Mouse (Mus musculus) neural tube, embryonic 13.5 days (tissue): Measurements from ENCODE around the gene Qdpr. TPM values are rescaled to one million over a fixed set of nuclear protein-coding genes. Genes with fewer than 3 reads are reported as not detected.

Source experiments
- ATAC-seq: fragments of 200-750 bp; cut with Nextera tagmentation; 2 replicates; pipeline ENCODE4 v1.8.0; 2017; ENCODE audit warnings: low read depth, mild to moderate bottlenecking, moderate TSS enrichment, moderate library complexity
- H3K27ac ChIP-seq: fragments of 300-500 bp; sonication (generic); replicated peaks from 2 replicates; pipeline ENCODE4 v1.5.1; 2015; ENCODE audit warnings: moderate library complexity, mild to moderate bottlenecking, inconsistent platforms
- H3K27me3 ChIP-seq: fragments of 300-500 bp; sonication (generic); 2 replicates; pipeline ENCODE4 v1.6.1; 2015; ENCODE audit warnings: mild to moderate bottlenecking, inconsistent platforms
- H3K36me3 ChIP-seq: fragments of 300-500 bp; sonication (generic); 2 replicates; pipeline ENCODE4 v1.6.1; 2015; ENCODE audit warnings: mild to moderate bottlenecking, inconsistent platforms
- H3K4me1 ChIP-seq: fragments of 300-500 bp; sonication (generic); replicated peaks from 2 replicates; pipeline ENCODE4 v1.6.1; 2015; ENCODE audit warnings: inconsistent platforms
- H3K4me2 ChIP-seq: fragments of 300-500 bp; sonication (generic); 2 replicates; pipeline ENCODE4 v1.6.1; 2015; ENCODE audit warnings: inconsistent platforms, mild to moderate bottlenecking, moderate library complexity
- H3K4me3 ChIP-seq: fragments of 300-500 bp; sonication (generic); 2 replicates; pipeline ENCODE4 v1.5.1; 2015; ENCODE audit warnings: mild to moderate bottlenecking, inconsistent platforms
- H3K9ac ChIP-seq: fragments of 300-500 bp; sonication (generic); 2 replicates; pipeline ENCODE4 v1.6.1; 2015; ENCODE audit warnings: moderate library complexity, mild to moderate bottlenecking, inconsistent platforms
- H3K9me3 ChIP-seq: fragments of 300-500 bp; sonication (generic); 2 replicates; pipeline ENCODE4 v1.6.1; 2016; ENCODE audit warnings: inconsistent platforms
- WGBS: fragments of 180-500 bp; shearing (Covaris S2); methylation state at CpG from one replicate; pipeline ENCODE4 v1.1.7; 2015; 5-methylcytosine and 5-hydroxymethylcytosine counted together
- polyA plus RNA-seq: library from polyadenylated mRNA; unstranded; fragments of >200 nt; fragmentation: Nextera tagmentation; extraction: Ambion mirVana; gene quantifications from 2 replicates; pipeline ENCODE4 v1.2.1, GENCODE M21; 2015

The Qdpr gene
- polyA plus RNA-seq, 1 experiment from 2014 or later: 136 TPM

GRCm38 (mm10) chr5:45419841-45420638 lies 30.0 kb downstream of the Qdpr start:
- Histone ChIP-seq H3K4me3 (no peak overlapping the region), H3K4me2 (no peak overlapping the region), H3K4me1 (no peaks in the 10 kb centered on the region), H3K36me3 (no peaks in the 10 kb centered on the region), H3K27ac (no peak overlapping the region), H3K9ac (no peak overlapping the region), H3K9me3 (no peaks in the 10 kb centered on the region), H3K27me3 (no peaks in the 10 kb centered on the region)
- whole genome bisulfite sequencing: 76% methylated on average over 10 of the region's 10 CpGs
- no peak for ATAC-seq

GRCm38 (mm10) chr5:45417859-45418443 lies 32.1 kb downstream of the Qdpr start:
- H3K9me3 ChIP-seq: no peaks in the 10 kb centered on the region
- H3K4me3 ChIP-seq: no peak overlapping the region
- H3K4me1 ChIP-seq: no peaks in the 10 kb centered on the region
- WGBS: 80% methylated on average over 3 of the region's 3 CpGs
- H3K36me3 ChIP-seq: no peaks in the 10 kb centered on the region
- no peaks in the 10 kb centered on the region for H3K27me3 ChIP-seq
- H3K27ac ChIP-seq: no peak overlapping the region
- no peak for ATAC-seq
- no peak overlapping the region for H3K9ac ChIP-seq
- no peak overlapping the region for H3K4me2 ChIP-seq

GRCm38 (mm10) chr5:45416478-45416877 lies 33.6 kb downstream of the Qdpr start:
- WGBS: 91% methylated on average over 3 of the region's 3 CpGs
- no peak overlapping the region for H3K4me2 ChIP-seq
- no peak overlapping the region for H3K9ac ChIP-seq
- H3K36me3 ChIP-seq: no peaks in the 10 kb centered on the region
- H3K27me3 ChIP-seq: no peaks in the 10 kb centered on the region
- no peaks in the 10 kb centered on the region for H3K9me3 ChIP-seq
- H3K4me3 ChIP-seq: no peak overlapping the region
- H3K4me1 ChIP-seq: no peaks in the 10 kb centered on the region
- no peak overlapping the region for H3K27ac ChIP-seq
- no peak for ATAC-seq

- no peak overlapping the region for H3K9ac ChIP-seq
- 84% methylated on average over 2 of the region's 2 CpGs for WGBS
These were observed 43.9 kb downstream of the Qdpr start for GRCm38 (mm10) chr5:45406129-45406528.

GRCm38 (mm10) chr5:45402632-45403031 lies 47.4 kb downstream of the Qdpr start:
- peak; percentile 83 for ATAC-seq
- H3K4me2 ChIP-seq: no peak overlapping the region
- no peaks in the 10 kb centered on the region for H3K4me1 ChIP-seq
- H3K27ac ChIP-seq: no peak overlapping the region
- H3K4me3 ChIP-seq: no peak overlapping the region
- H3K36me3 ChIP-seq: no peaks in the 10 kb centered on the region
- no peaks in the 10 kb centered on the region for H3K9me3 ChIP-seq
- no peak overlapping the region for H3K9ac ChIP-seq
- H3K27me3 ChIP-seq: no peaks in the 10 kb centered on the region
- 19% methylated on average over 11 of the region's 11 CpGs for WGBS

More at GRCm38 (mm10) chr5:45406129-45406528, 43.9 kb downstream of the Qdpr start:
- H3K9me3 ChIP-seq: no peaks in the 10 kb centered on the region
- no peaks in the 10 kb centered on the region for H3K36me3 ChIP-seq
- H3K4me2 ChIP-seq: no peak overlapping the region
- H3K27me3 ChIP-seq: no peaks in the 10 kb centered on the region
- ATAC-seq: no peak
- H3K27ac ChIP-seq: no peak overlapping the region
- H3K4me1 ChIP-seq: no peaks in the 10 kb centered on the region
- H3K4me3 ChIP-seq: no peak overlapping the region

GRCm38 (mm10) chr5:45384034-45384812 lies 65.8 kb downstream of the Qdpr start:
- ATAC-seq: no peak
- Histone ChIP-seq H3K9ac (no peak overlapping the region), H3K27me3 (no peaks in the 10 kb centered on the region), H3K4me3 (no peak overlapping the region), H3K36me3 (no peaks in the 10 kb centered on the region), H3K9me3 (no peaks in the 10 kb centered on the region), H3K4me1 (no peaks in the 10 kb centered on the region), H3K27ac (no peak overlapping the region), H3K4me2 (no peak overlapping the region)
- WGBS: 65% methylated on average over 2 of the region's 2 CpGs

Other genes with a start within 250 kb of the Qdpr start
- 0.63 TPM in 1 of 2 replicates, not detected in the other for gene Clrn2, start 3.5 kb upstream of the Qdpr start, polyA plus RNA-seq
- 33.2 and 41.5 TPM in 2 replicates for gene Lap3, start 43.1 kb upstream of the Qdpr start, polyA plus RNA-seq
- 261 and 272 TPM in 2 replicates for gene Med28, start 70.0 kb upstream of the Qdpr start, polyA plus RNA-seq
- gene Fam184b, start 189.4 kb upstream of the Qdpr start, polyA plus RNA-seq: 4.0 and 4.8 TPM in 2 replicates
- 9.1 and 10.1 TPM in 2 replicates for gene Ncapg, start 219.7 kb upstream of the Qdpr start, polyA plus RNA-seq